Mouse (Mus musculus): ENCODE measurements around the gene Map3k3. TPM values are rescaled to one million over a fixed set of nuclear protein-coding genes. Genes with fewer than 3 reads are reported as not detected.
"Not testable (repeated sequence)": the region's sequence is repeated elsewhere in the genome, so short reads cannot be mapped to it uniquely, and the experiment has no call there.

The Map3k3 gene
- total RNA-seq (2021): 10 to 100 TPM; 30.7 to 31.9 TPM

GRCm38 (mm10) chr11:106083708-106084701 lies at the start of gene Map3k3:
Gene Map3k3, plus strand, starts transcription at chr11:106084613.
- intact Hi-C loops (cut with DNase I): no loop called here

GRCm38 (mm10) chr11:106034986-106035385 lies 49.4 kb upstream of the Map3k3 start:
- intact Hi-C loops (cut with DNase I): loop anchor here (5.0 kb wide), 1 partner anchor 108 kb away; no protein-coding TSS in a partner anchor
- no peak for DNase-seq

More at GRCm38 (mm10) chr11:106083708-106084701, at the start of gene Map3k3:
- DNase-seq: peak; percentile 99

GRCm38 (mm10) chr11:106036548-106037417 lies 47.6 kb upstream of the Map3k3 start, which contains the start of gene Dcaf7:
Gene Dcaf7, plus strand, starts transcription at chr11:106036872.
- peak; percentile 97 for DNase-seq
- intact Hi-C loops (cut with DNase I): loop anchor here (5.0 kb wide), 1 partner anchor 109 kb away; no protein-coding TSS in a partner anchor

GRCm38 (mm10) chr11:106037418-106037751 lies 47.0 kb upstream of the Map3k3 start:
- peak; percentile 84 for DNase-seq
- intact Hi-C loops (cut with DNase I): loop anchor here (5.0 kb wide), 1 partner anchor 110 kb away; no protein-coding TSS in a partner anchor

- DNase-seq: no peak
- intact Hi-C loops (cut with DNase I): no loop called here
Measured at GRCm38 (mm10) chr11:106044349-106044748, 40.1 kb upstream of the Map3k3 start.

GRCm38 (mm10) chr11:106045256-106045655 lies 39.2 kb upstream of the Map3k3 start:
- DNase-seq: no peak
- intact Hi-C loops (cut with DNase I): no loop called here

- no peak for DNase-seq
- intact Hi-C loops (cut with DNase I): no loop called here
Measured at GRCm38 (mm10) chr11:106045780-106046179, 38.6 kb upstream of the Map3k3 start.

- no peak for DNase-seq
- intact Hi-C loops (cut with DNase I): no loop called here
Measured at GRCm38 (mm10) chr11:106046584-106046983, 37.8 kb upstream of the Map3k3 start.

GRCm38 (mm10) chr11:106053921-106054320 lies 30.5 kb upstream of the Map3k3 start:
- intact Hi-C loops (cut with DNase I): no loop called here
- no peak for DNase-seq

GRCm38 (mm10) chr11:106054600-106054999 lies 29.8 kb upstream of the Map3k3 start:
- DNase-seq: no peak
- intact Hi-C loops (cut with DNase I): no loop called here

GRCm38 (mm10) chr11:106055341-106055740 lies 29.1 kb upstream of the Map3k3 start:
- intact Hi-C loops (cut with DNase I): no loop called here

GRCm38 (mm10) chr11:106056819-106057491 lies 27.5 kb upstream of the Map3k3 start:
- DNase-seq: no peak
- intact Hi-C loops (cut with DNase I): no loop called here

More at GRCm38 (mm10) chr11:106055341-106055740, 29.1 kb upstream of the Map3k3 start:
- no peak for DNase-seq

GRCm38 (mm10) chr11:106058020-106058419 lies 26.4 kb upstream of the Map3k3 start:
- DNase-seq: no peak
- intact Hi-C loops (cut with DNase I): no loop called here

- intact Hi-C loops (cut with DNase I): no loop called here
- no peak for DNase-seq
Measured at GRCm38 (mm10) chr11:106060549-106060948, 23.9 kb upstream of the Map3k3 start.

- intact Hi-C loops (cut with DNase I): no loop called here
- no peak for DNase-seq
Measured at GRCm38 (mm10) chr11:106061311-106061710, 23.1 kb upstream of the Map3k3 start.

GRCm38 (mm10) chr11:106063756-106064155 lies 20.7 kb upstream of the Map3k3 start:
- no peak for DNase-seq
- intact Hi-C loops (cut with DNase I): no loop called here

- DNase-seq: no peak
- intact Hi-C loops (cut with DNase I): no loop called here
Measured at GRCm38 (mm10) chr11:106065073-106065922, 19.1 kb upstream of the Map3k3 start.

GRCm38 (mm10) chr11:106065923-106066571 lies 18.4 kb upstream of the Map3k3 start, which contains the start of gene Taco1:
Gene Taco1, plus strand, starts transcription at chr11:106066061.
- intact Hi-C loops (cut with DNase I): no loop called here
- DNase-seq: peak; percentile 95

- intact Hi-C loops (cut with DNase I): not testable (repeated sequence)
- peak; percentile 54 for DNase-seq
Measured at GRCm38 (mm10) chr11:106066616-106067015, 17.8 kb upstream of the Map3k3 start.

Data from left cerebral cortex, postnatal 4 days (tissue).